Mouse (Mus musculus) hematopoietic stem cell, adult 5-6 weeks (primary cell): ENCODE data around the gene Phlpp1. TPM values are rescaled to one million over a fixed set of nuclear protein-coding genes. Genes with fewer than 3 reads are reported as not detected.

Experiments
- ATAC-seq, 2 experiments: fragments of 125-278 bp in 1 of 2; replicated peaks in 1 of 2; 2 replicates each; pipeline ENCODE4 v1.8.0; 2016 to 2017; ENCODE audit warnings: inconsistent platforms in 2 of 2, mild to moderate bottlenecking in 2 of 2, moderate number of reproducible peaks in 2 of 2, low read depth in 1 of 2, moderate TSS enrichment in 1 of 2; ENCODE audit not compliant: low FRiP score in 2 of 2, poor library complexity in 2 of 2, severe bottlenecking in 2 of 2, insufficient read depth in 1 of 2, low TSS enrichment in 1 of 2
- total RNA-seq: library from RNA; stranded (forward); fragments of 172-1452, 232-1000 nt; gene quantifications from 2 replicates; pipeline ENCODE4 v1.2.3, GENCODE M21; 2017

Gene Phlpp1
- total RNA-seq, 1 experiment from 2014 or later, result 10.7 TPM

DNA sequence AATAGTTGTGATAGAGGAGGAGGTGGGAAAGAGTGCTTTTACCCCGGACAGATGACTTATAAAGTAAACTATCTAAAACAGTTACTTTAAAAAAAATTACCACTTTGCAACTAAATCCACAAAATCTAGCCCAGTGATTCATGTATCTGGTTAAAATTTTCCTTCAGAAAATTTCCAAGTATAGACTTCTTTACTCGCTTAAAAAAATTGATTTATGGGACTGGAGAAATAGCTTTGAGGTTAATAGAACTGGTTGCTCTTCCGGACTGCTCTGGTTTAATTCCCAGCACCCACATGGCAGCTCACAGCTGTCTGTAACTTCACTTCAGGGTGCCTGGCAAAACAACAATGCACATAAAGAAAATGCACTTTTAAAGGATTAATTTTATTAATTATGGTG lies 38.9 kb downstream of the Phlpp1 start:
- ATAC-seq, result no peak

DNA sequence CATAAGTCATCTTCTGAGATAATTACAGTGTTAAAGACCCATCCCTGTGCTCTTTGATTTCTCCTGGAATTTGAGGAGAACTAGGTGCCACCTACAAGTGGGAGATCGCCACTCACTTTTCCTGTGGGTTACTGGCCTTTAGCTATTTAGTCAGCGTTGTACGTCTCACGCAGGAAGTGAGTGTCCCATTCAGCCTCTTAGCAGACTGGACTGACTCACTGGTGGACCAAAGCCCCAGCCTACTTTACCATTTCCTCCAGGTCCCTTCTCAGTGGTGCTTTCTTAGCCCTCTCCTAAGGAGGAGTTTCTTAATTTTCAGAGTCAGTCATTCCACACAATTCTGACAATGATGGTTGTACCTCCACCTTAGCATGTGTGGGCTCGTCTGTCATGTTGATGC lies 39.6 kb downstream of the Phlpp1 start:
- no peak for ATAC-seq

GRCm38 (mm10) chr1:106220431-106220830 lies 48.9 kb downstream of the Phlpp1 start:
- ATAC-seq, result no peak

GRCm38 (mm10) chr1:106221371-106221770 lies 49.8 kb downstream of the Phlpp1 start:
- no peak for ATAC-seq

- ATAC-seq, result no peak
Observed at GRCm38 (mm10) chr1:106221964-106222363, 50.4 kb downstream of the Phlpp1 start.

DNA sequence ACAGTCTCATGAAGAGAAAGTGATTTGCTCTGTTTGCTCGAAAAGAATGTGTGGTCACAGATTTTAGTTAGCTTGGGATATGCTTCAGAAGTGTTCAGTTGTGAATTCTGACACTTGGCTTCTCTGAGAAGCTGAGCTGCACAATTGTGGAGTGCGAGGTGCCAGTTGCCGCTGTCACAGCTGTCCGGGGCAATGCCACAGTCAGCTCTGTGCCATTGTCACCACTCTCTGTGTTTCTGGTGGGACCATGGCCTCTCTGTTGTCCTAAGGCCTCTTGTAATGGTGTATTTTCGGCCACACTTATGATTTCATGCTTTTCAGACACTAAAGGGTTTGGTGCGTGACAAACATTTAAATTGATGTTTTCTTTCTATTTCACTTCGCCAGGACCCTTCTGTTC lies 55.1 kb downstream of the Phlpp1 start:
- no peak for ATAC-seq

DNA sequence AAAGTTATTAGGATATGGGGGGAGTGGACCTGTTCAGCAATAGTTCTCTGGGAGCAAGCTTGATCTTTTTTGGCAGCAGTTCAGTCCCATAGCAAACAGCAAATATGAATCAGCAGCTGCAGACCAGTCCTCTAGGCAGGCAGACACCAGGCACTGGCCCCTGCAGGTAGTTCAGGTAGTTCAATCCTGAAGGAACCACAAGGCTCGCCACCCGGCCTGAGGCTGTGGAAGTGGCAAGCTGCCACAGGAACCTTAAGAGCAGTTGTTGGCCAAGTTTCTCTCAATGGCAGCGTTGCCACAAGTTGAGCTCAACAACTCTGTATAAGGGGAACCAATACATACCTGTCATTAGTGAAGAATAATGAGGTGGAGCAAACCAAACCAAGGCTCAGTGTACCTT lies 58.8 kb downstream of the Phlpp1 start:
- peak in 1 of 2 experiments; percentile 23; a peak in 1 of 4 replicates for ATAC-seq

- peak; percentile 86 to 92 for ATAC-seq
Observed at GRCm38 (mm10) chr1:106231345-106231744, 59.8 kb downstream of the Phlpp1 start.

- no peak for ATAC-seq
Observed at GRCm38 (mm10) chr1:106231805-106232459, 60.4 kb downstream of the Phlpp1 start.

DNA sequence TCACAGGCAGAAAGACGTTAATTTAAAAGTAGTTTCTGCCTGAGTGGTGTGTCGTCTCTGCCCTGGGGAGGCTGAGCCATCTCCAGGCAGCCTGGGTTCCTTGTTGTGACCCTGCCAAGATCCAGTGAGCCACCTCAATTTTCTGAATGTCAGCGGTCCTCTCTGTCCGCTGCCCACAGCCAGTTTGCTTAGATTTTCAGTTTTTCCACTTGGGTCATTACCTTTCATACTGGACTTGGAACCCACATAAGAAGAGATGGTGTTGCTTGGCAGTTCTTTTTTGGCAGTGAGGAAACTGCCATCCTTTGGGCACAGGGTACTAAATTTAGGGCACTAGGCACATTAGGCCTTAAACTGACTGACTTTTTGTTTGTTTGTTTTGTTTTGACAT lies 60.9 kb downstream of the Phlpp1 start:
- ATAC-seq, result no peak

- no peak for ATAC-seq
Observed at GRCm38 (mm10) chr1:106236986-106237385, 65.4 kb downstream of the Phlpp1 start.

DNA sequence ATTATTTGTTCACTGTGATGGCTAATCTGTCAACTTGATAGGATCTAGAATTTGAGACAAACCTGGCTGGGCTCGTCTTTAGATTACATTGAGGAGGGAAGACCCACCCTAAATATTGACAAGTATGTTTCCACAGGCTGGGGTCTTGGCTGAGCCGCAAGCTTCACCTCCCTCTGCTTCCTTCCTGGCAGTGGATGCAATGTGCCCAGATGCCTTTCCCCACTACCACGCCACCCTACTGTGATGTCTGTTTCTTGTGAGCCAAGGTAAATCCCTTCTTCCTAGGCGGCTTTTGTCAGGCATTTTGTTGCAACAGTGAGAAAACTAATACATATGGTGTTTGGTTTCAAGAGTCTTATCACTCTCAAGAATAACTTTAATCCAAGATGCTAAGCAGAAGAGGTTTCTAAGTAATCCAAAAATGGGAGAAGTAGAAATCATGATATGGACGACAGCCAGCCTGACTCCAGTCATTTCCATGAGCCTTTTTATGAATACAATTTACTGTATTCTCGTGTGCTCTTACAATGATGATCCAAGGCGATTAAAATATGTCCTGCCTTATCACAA lies 68.6 kb downstream of the Phlpp1 start:
- no peak for ATAC-seq

GRCm38 (mm10) chr1:106241059-106241458 lies 69.5 kb downstream of the Phlpp1 start:
- ATAC-seq, result no peak

DNA sequence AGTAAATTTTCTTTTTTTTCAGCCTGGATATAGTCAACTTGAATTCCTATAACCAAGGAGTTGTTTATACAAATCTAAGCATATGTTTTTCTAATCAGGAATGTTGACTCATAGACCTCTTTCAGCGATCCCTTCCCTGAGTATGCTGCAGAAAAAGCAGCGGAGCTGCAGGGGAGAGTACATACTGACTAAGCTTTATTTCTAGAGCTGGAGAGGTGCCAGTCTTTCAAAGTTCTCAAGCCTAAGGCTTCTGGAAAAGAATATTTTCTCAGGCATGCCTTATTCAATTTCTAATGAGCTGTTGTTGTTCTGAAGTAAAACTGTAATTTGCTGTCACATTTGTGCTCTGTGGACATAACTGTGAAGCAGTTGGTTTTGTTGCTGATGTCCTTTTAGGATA lies 70.6 kb downstream of the Phlpp1 start:
- no peak for ATAC-seq

DNA sequence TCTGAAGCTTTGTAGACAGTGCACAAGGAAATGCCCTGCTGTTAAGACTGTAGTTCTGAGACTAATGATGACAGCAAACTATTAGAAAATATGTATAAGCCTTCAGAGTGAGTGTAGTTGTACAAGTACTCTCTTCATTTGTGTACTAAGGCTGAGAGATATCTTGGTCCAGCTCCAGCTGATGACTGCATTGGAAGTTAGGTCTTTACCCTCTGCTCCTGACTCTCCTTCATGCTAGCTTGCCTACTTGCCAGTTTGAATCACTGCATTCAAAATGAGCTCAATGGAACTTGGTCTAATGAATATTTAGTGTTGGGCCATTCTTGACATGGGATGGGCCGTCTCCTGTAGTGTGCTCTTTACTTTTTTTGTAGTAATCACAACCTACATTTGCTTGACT lies 71.8 kb downstream of the Phlpp1 start:
- no peak for ATAC-seq

- ATAC-seq, result no peak
Observed at GRCm38 (mm10) chr1:106244245-106244644, 72.7 kb downstream of the Phlpp1 start.

- no peak for ATAC-seq
Observed at GRCm38 (mm10) chr1:106254047-106254446, 82.5 kb downstream of the Phlpp1 start.

- ATAC-seq, result no peak
Observed at GRCm38 (mm10) chr1:106257176-106257575, 85.6 kb downstream of the Phlpp1 start.
